8 mouse cellular contexts compared by ENCODE assay signal in genomic region chr10:7792254-7792750, GRCm38 (mm10). TPM values are rescaled to one million over a fixed set of nuclear protein-coding genes. Genes with fewer than 3 reads are reported as not detected.
DNase-seq lines count a peak whose midpoint lies in the region; ATAC-seq and TF ChIP-seq lines count a peak whose summit lies in the region.

No protein-coding gene starts in this region.

- 1% methylated on average over 10 of the region's 10 CpGs for WGBS in forebrain, embryonic 15.5 days
- 0% methylated on average over 10 of the region's 10 CpGs for WGBS in liver, embryonic 16.5 days (ENCODE audit: insufficient replicate concordance)

- intact Hi-C loops in gastrocnemius, adult 2 months (cut with DNase I), result loop anchor here (1.0 to 10.0 kb wide), 2 partner anchors 11 to 162 kb away; partner anchors contain the start of gene Tab2
- intact Hi-C loops in gastrocnemius, postnatal 36 days (cut with DNase I), result no loop called here

- H3K4me2 ChIP-seq in forebrain, embryonic 15.5 days (replicated peaks), result peak overlapping the region; percentile 49
- peak overlapping the region; percentile 62 for H3K4me2 ChIP-seq in liver, embryonic 16.5 days (ENCODE audit: low read depth, low read length)

- H3K4me1 ChIP-seq in forebrain, embryonic 15.5 days, result peaks cover 32% of the 10 kb centered on the region
- H3K4me1 ChIP-seq in liver, embryonic 16.5 days (ENCODE audit: control insufficient read depth, low read depth, low read length), result peaks cover 7% of the 10 kb centered on the region

- H3K9ac ChIP-seq in forebrain, embryonic 15.5 days (replicated peaks), result peak overlapping the region; percentile 94
- H3K9ac ChIP-seq in liver, embryonic 16.5 days (ENCODE audit: low read depth, low read length), result peak overlapping the region; percentile 84

- DNase-seq in gastrocnemius, adult 2 months, result no peak
- DNase-seq in gastrocnemius, postnatal 36 days, result no peak
- no peak for DNase-seq in cerebellum, adult 9-10 months
- no peak for DNase-seq in right cerebral cortex, postnatal 10 days (ENCODE audit: low spot score in 2 of 2)
- no peak for DNase-seq in layer of hippocampus, postnatal 36 days

- peak overlapping the region; percentile 87 for H3K4me3 ChIP-seq in gastrocnemius, adult 2 months
- H3K4me3 ChIP-seq in forebrain, embryonic 15.5 days, result peak overlapping the region; percentile 98
- H3K4me3 ChIP-seq in liver, embryonic 16.5 days (ENCODE audit: low read depth, low read length), result peak overlapping the region; percentile 83

- TF ChIP-seq CTCF in gastrocnemius, adult 2 months (IDR thresholded peaks at IDR 0.05), result no peak

- H3K27me3 ChIP-seq in forebrain, embryonic 15.5 days, result no peaks in the 10 kb centered on the region
- no peaks in the 10 kb centered on the region for H3K27me3 ChIP-seq in liver, embryonic 16.5 days (ENCODE audit: control insufficient read depth, insufficient read depth, low read depth, low read length)

- peak; percentile 69 for ATAC-seq in CD4-positive, CD25-positive, alpha-beta regulatory T cell, adult 4 months
- ATAC-seq in forebrain, embryonic 15.5 days (replicated peaks), result peak; percentile 81
- ATAC-seq in liver, embryonic 16.5 days (ENCODE audit: low read depth), result peak; percentile 3; the same call in 1 of the 2 replicates

- no peaks in the 10 kb centered on the region for H3K9me3 ChIP-seq in forebrain, embryonic 15.5 days
- no peaks in the 10 kb centered on the region for H3K9me3 ChIP-seq in liver, embryonic 16.5 days (replicated peaks; ENCODE audit: control insufficient read depth, low read length)

- peak overlapping the region; percentile 93 for H3K27ac ChIP-seq in gastrocnemius, adult 2 months
- H3K27ac ChIP-seq in forebrain, embryonic 15.5 days (replicated peaks), result peak overlapping the region; percentile 77
- peak overlapping the region; percentile 85 for H3K27ac ChIP-seq in liver, embryonic 16.5 days (ENCODE audit: low read length)

- peaks cover 16% of the 10 kb centered on the region for H3K36me3 ChIP-seq in forebrain, embryonic 15.5 days
- H3K36me3 ChIP-seq in liver, embryonic 16.5 days (ENCODE audit: control insufficient read depth, insufficient read depth), result peaks cover 18% of the 10 kb centered on the region

RNA-seq across cellular contexts. Expression of gene Ginm1, which starts 0.3 kb away (rescaled TPM):
- total RNA-seq in gastrocnemius, adult 2 months (2021), result 100 to 1,000 TPM in 1 of 2 experiments, 10 to 100 TPM in 1; 97.7 to 111 TPM
- 100 to 1,000 TPM in 1 of 2 experiments, 10 to 100 TPM in 1; 75.8 to 106 TPM for total RNA-seq in gastrocnemius, postnatal 36 days (2021)
- polyA plus RNA-seq in CD4-positive, CD25-positive, alpha-beta regulatory T cell, adult 4 months (2017; shearing (Covaris generic)), result 10 to 100 TPM; 71.5 to 79.6 TPM
- 47.1 and 50.0 TPM in 2 replicates for polyA plus RNA-seq in forebrain, embryonic 15.5 days (2015; fragmentation: Nextera tagmentation; extraction: Ambion mirVana)
- polyA plus RNA-seq in liver, embryonic 16.5 days (2015; fragmentation: Nextera tagmentation; extraction: Ambion mirVana), result 26.6 and 27.1 TPM in 2 replicates
- 10 to 100 TPM; 15.9 to 19.5 TPM for total RNA-seq in layer of hippocampus, postnatal 36 days (2021)

RNA-seq across cellular contexts. Expression of gene Ppil4, which starts 0.4 kb away (rescaled TPM):
- 10 to 100 TPM; 11.9 to 13.8 TPM for total RNA-seq in gastrocnemius, adult 2 months (2021)
- total RNA-seq in gastrocnemius, postnatal 36 days (2021), result 10 to 100 TPM in 1 of 2 experiments, 1 to 10 TPM in 1; 9.2 to 11.5 TPM
- 10 to 100 TPM; 76.4 to 77.5 TPM for polyA plus RNA-seq in CD4-positive, CD25-positive, alpha-beta regulatory T cell, adult 4 months (2017; shearing (Covaris generic))
- polyA plus RNA-seq in forebrain, embryonic 15.5 days (2015; fragmentation: Nextera tagmentation; extraction: Ambion mirVana), result 53.4 and 58.2 TPM in 2 replicates
- 20.2 and 21.5 TPM in 2 replicates for polyA plus RNA-seq in liver, embryonic 16.5 days (2015; fragmentation: Nextera tagmentation; extraction: Ambion mirVana)
- 10 to 100 TPM; 34.9 to 37.9 TPM for total RNA-seq in layer of hippocampus, postnatal 36 days (2021)

RNA-seq across cellular contexts. Expression of gene Zc3h12d, which starts 40.0 kb away (rescaled TPM):
- total RNA-seq in gastrocnemius, adult 2 months (2021), result under 1 TPM in 1 of 2 experiments, not detected in 1; 0.08 TPM
- under 1 TPM; 0.05 to 0.12 TPM for total RNA-seq in gastrocnemius, postnatal 36 days (2021)
- polyA plus RNA-seq in CD4-positive, CD25-positive, alpha-beta regulatory T cell, adult 4 months (2017; shearing (Covaris generic)), result 10 to 100 TPM; 51.7 to 87.3 TPM
- 0.04 and 0.10 TPM in 2 replicates for polyA plus RNA-seq in forebrain, embryonic 15.5 days (2015; fragmentation: Nextera tagmentation; extraction: Ambion mirVana)
- 0.71 and 1.2 TPM in 2 replicates for polyA plus RNA-seq in liver, embryonic 16.5 days (2015; fragmentation: Nextera tagmentation; extraction: Ambion mirVana)
- under 1 TPM; 0.13 to 0.17 TPM for total RNA-seq in layer of hippocampus, postnatal 36 days (2021)

Comparison
In these comparisons a context has a peak if more than half of its experiments do, and no peak if none do; other contexts are left out.
1. ATAC-seq: peak in every context shown above with its lines; median percentile 81 in forebrain, embryonic 15.5 days; 69 in CD4-positive, CD25-positive, alpha-beta regulatory T cell, adult 4 months; 3 in liver, embryonic 16.5 days.